Mouse (Mus musculus) frontal cortex, postnatal 10 days (tissue): ENCODE measurements around the gene Cdc42.

ENCODE experiments used
- DNase-seq, 2 experiments: peaks; one replicate each; pipeline ENCODE4 v3.0.0; 2022; ENCODE audit warnings: low spot score in 2 of 2, mixed read lengths in 1 of 2

Cdc42 gene

GRCm38 (mm10) chr4:137285876-137286661 lies 71.5 kb downstream of the Cdc42 start:
- no peak for DNase-seq

- DNase-seq = no peak
Observed at GRCm38 (mm10) chr4:137283407-137283732, 74.2 kb downstream of the Cdc42 start.

- no peak for DNase-seq
Observed at GRCm38 (mm10) chr4:137282584-137283406, 74.7 kb downstream of the Cdc42 start.

- DNase-seq = no peak
Observed at GRCm38 (mm10) chr4:137282122-137282521, 75.4 kb downstream of the Cdc42 start.

- DNase-seq = no peak
Observed at GRCm38 (mm10) chr4:137281273-137281672, 76.2 kb downstream of the Cdc42 start.

- no peak for DNase-seq
Observed at GRCm38 (mm10) chr4:137279346-137279745, 78.2 kb downstream of the Cdc42 start.

GRCm38 (mm10) chr4:137278144-137279040 lies 79.1 kb downstream of the Cdc42 start:
- DNase-seq = no peak

- no peak for DNase-seq
Observed at GRCm38 (mm10) chr4:137277600-137278143, 79.8 kb downstream of the Cdc42 start.

GRCm38 (mm10) chr4:137277166-137277513 lies 80.4 kb downstream of the Cdc42 start, which contains the start of gene Wnt4:
Gene Wnt4, plus strand, starts transcription at chr4:137277489.
- DNase-seq = no peak

- no peak for DNase-seq
Observed at GRCm38 (mm10) chr4:137276443-137277165, 80.9 kb downstream of the Cdc42 start.

- DNase-seq = no peak
Observed at GRCm38 (mm10) chr4:137274304-137274703, 83.2 kb downstream of the Cdc42 start.

- no peak for DNase-seq
Observed at GRCm38 (mm10) chr4:137271856-137272255, 85.7 kb downstream of the Cdc42 start.
